Mouse (Mus musculus): ENCODE results near the gene Mansc1. TPM values are rescaled to one million over a fixed set of nuclear protein-coding genes. Genes with fewer than 3 reads are reported as not detected.

Gene Mansc1
- polyA plus RNA-seq, 1 experiment from 2014 or later = 1.5 TPM

- DNase-seq (ENCODE audit: low spot score) (peak; percentile 94), ATAC-seq (ENCODE audit: low FRiP score) (peak; percentile 99)
- H3K36me3 ChIP-seq (replicated peaks; ENCODE audit: control insufficient read depth, insufficient read depth) = peaks cover 13% of the 10 kb centered on the region; the same call in 1 of the 2 replicates
- 2% methylated on average over 65 of the region's 65 CpGs for WGBS
- H3K4me3 ChIP-seq (replicated peaks; ENCODE audit: low read length) = peak overlapping the region; percentile 85
- H3K4me2 ChIP-seq (replicated peaks) = peak overlapping the region; percentile 70
- H3K27me3 ChIP-seq (ENCODE audit: control insufficient read depth, insufficient read depth, low read length) = no peaks in the 10 kb centered on the region
- H3K4me1 ChIP-seq (replicated peaks; ENCODE audit: control insufficient read depth, insufficient read depth, low read length) = peaks cover 10% of the 10 kb centered on the region
- no peaks in the 10 kb centered on the region for H3K9me3 ChIP-seq (ENCODE audit: control insufficient read depth, low read length)
- H3K27ac ChIP-seq = peak overlapping the region; percentile 84
- peak overlapping the region; percentile 87 for H3K9ac ChIP-seq
Observed at GRCm38 (mm10) chr6:134640485-134641475, 8.5 kb upstream of the Mansc1 start.

GRCm38 (mm10) chr6:134639900-134640299 lies 7.6 kb upstream of the Mansc1 start:
- 94% methylated on average over 1 of the region's 1 CpGs for WGBS
- Histone ChIP-seq H3K9ac (no peak overlapping the region), H3K27me3 (ENCODE audit: control insufficient read depth, insufficient read depth, low read length) (no peaks in the 10 kb centered on the region), H3K4me1 (replicated peaks; ENCODE audit: control insufficient read depth, insufficient read depth, low read length) (peaks cover 10% of the 10 kb centered on the region), H3K36me3 (replicated peaks; ENCODE audit: control insufficient read depth, insufficient read depth) (peaks cover 6% of the 10 kb centered on the region; the same call in 1 of the 2 replicates), H3K9me3 (ENCODE audit: control insufficient read depth, low read length) (no peaks in the 10 kb centered on the region), H3K4me3 (replicated peaks; ENCODE audit: low read length) (no peak overlapping the region), H3K27ac (no peak overlapping the region), H3K4me2 (replicated peaks) (no peak overlapping the region)
- ATAC-seq (ENCODE audit: low FRiP score) (no peak), DNase-seq (ENCODE audit: low spot score) (no peak)

- Histone ChIP-seq H3K27me3 (ENCODE audit: control insufficient read depth, insufficient read depth, low read length) (no peaks in the 10 kb centered on the region), H3K9me3 (ENCODE audit: control insufficient read depth, low read length) (no peaks in the 10 kb centered on the region), H3K4me1 (replicated peaks; ENCODE audit: control insufficient read depth, insufficient read depth, low read length) (peaks cover 10% of the 10 kb centered on the region), H3K9ac (no peak within 1 kb of the TSS), H3K27ac (0 out of 2 replicates have a peak within 1 kb of the TSS, but pooled peaks have one; percentile 2), H3K36me3 (replicated peaks; ENCODE audit: control insufficient read depth, insufficient read depth) (no peaks in the 10 kb centered on the region), H3K4me3 (replicated peaks; ENCODE audit: low read length) (peak within 1 kb of the TSS; percentile 85; the same call in 1 of the 2 replicates), H3K4me2 (replicated peaks) (no peak within 1 kb of the TSS)
- ATAC-seq (ENCODE audit: low FRiP score) = no peak
- 96% methylated on average over 3 of the region's 3 CpGs for WGBS
- no peak for DNase-seq (ENCODE audit: low spot score)
Observed at GRCm38 (mm10) chr6:134639210-134639609, 6.9 kb upstream of the Mansc1 start, which contains the start of gene Borcs5. Borcs5 (plus strand) TSS chr6:134639510.

- Histone ChIP-seq H3K4me1 (replicated peaks; ENCODE audit: control insufficient read depth, insufficient read depth, low read length) (peaks cover 9% of the 10 kb centered on the region), H3K9ac (no peak overlapping the region), H3K4me2 (replicated peaks) (no peak overlapping the region), H3K27ac (no peak overlapping the region), H3K9me3 (ENCODE audit: control insufficient read depth, low read length) (no peaks in the 10 kb centered on the region), H3K27me3 (ENCODE audit: control insufficient read depth, insufficient read depth, low read length) (peaks cover 17% of the 10 kb centered on the region), H3K36me3 (replicated peaks; ENCODE audit: control insufficient read depth, insufficient read depth) (no peaks in the 10 kb centered on the region), H3K4me3 (replicated peaks; ENCODE audit: low read length) (no peak overlapping the region)
- WGBS = 65% methylated on average over 4 of the region's 4 CpGs
- no peak for ATAC-seq (ENCODE audit: low FRiP score)
- no peak for DNase-seq (ENCODE audit: low spot score)
Observed at GRCm38 (mm10) chr6:134636476-134636875, 4.2 kb upstream of the Mansc1 start.

GRCm38 (mm10) chr6:134633553-134633952 lies 1.3 kb upstream of the Mansc1 start:
- Histone ChIP-seq H3K4me2 (replicated peaks) (no peak overlapping the region), H3K9me3 (ENCODE audit: control insufficient read depth, low read length) (no peaks in the 10 kb centered on the region), H3K9ac (no peak overlapping the region), H3K27ac (no peak overlapping the region), H3K4me3 (replicated peaks; ENCODE audit: low read length) (no peak overlapping the region), H3K27me3 (ENCODE audit: control insufficient read depth, insufficient read depth, low read length) (peaks cover 21% of the 10 kb centered on the region), H3K36me3 (replicated peaks; ENCODE audit: control insufficient read depth, insufficient read depth) (no peaks in the 10 kb centered on the region), H3K4me1 (replicated peaks; ENCODE audit: control insufficient read depth, insufficient read depth, low read length) (peaks cover 8% of the 10 kb centered on the region)
- ATAC-seq (ENCODE audit: low FRiP score) (no peak), DNase-seq (ENCODE audit: low spot score) (no peak)
- WGBS = 92% methylated on average over 8 of the region's 8 CpGs

- 42% methylated on average over 5 of the region's 5 CpGs for WGBS
- Histone ChIP-seq H3K9me3 (ENCODE audit: control insufficient read depth, low read length) (no peaks in the 10 kb centered on the region), H3K4me3 (replicated peaks; ENCODE audit: low read length) (peak overlapping the region; percentile 44), H3K36me3 (replicated peaks; ENCODE audit: control insufficient read depth, insufficient read depth) (no peaks in the 10 kb centered on the region), H3K27ac (no peak overlapping the region), H3K4me2 (replicated peaks) (peak overlapping the region; percentile 92), H3K9ac (peak overlapping the region; percentile 56), H3K4me1 (replicated peaks; ENCODE audit: control insufficient read depth, insufficient read depth, low read length) (peaks cover 8% of the 10 kb centered on the region), H3K27me3 (ENCODE audit: control insufficient read depth, insufficient read depth, low read length) (peaks cover 21% of the 10 kb centered on the region)
- ATAC-seq (ENCODE audit: low FRiP score) (no peak; the same call in 1 of the 2 replicates), DNase-seq (ENCODE audit: low spot score) (no peak)
Observed at GRCm38 (mm10) chr6:134632756-134633155, 468 bp upstream of the Mansc1 start.

GRCm38 (mm10) chr6:134630447-134630846 lies 1.8 kb downstream of the Mansc1 start:
- Histone ChIP-seq H3K36me3 (replicated peaks; ENCODE audit: control insufficient read depth, insufficient read depth) (no peaks in the 10 kb centered on the region), H3K9ac (no peak overlapping the region), H3K4me2 (replicated peaks) (no peak overlapping the region), H3K4me3 (replicated peaks; ENCODE audit: low read length) (no peak overlapping the region), H3K4me1 (replicated peaks; ENCODE audit: control insufficient read depth, insufficient read depth, low read length) (peaks cover 8% of the 10 kb centered on the region), H3K27me3 (ENCODE audit: control insufficient read depth, insufficient read depth, low read length) (peaks cover 21% of the 10 kb centered on the region), H3K27ac (no peak overlapping the region), H3K9me3 (ENCODE audit: control insufficient read depth, low read length) (no peaks in the 10 kb centered on the region)
- 79% methylated on average over 9 of the region's 9 CpGs for WGBS
- ATAC-seq (ENCODE audit: low FRiP score) (no peak), DNase-seq (ENCODE audit: low spot score) (no peak)

- no peak overlapping the region for H3K9ac ChIP-seq
- H3K36me3 ChIP-seq (replicated peaks; ENCODE audit: control insufficient read depth, insufficient read depth) = no peaks in the 10 kb centered on the region
- H3K27ac ChIP-seq = no peak overlapping the region
- no peak overlapping the region for H3K4me3 ChIP-seq (replicated peaks; ENCODE audit: low read length)
- WGBS = 97% methylated on average over 1 of the region's 1 CpGs
- DNase-seq (ENCODE audit: low spot score) (no peak), ATAC-seq (ENCODE audit: low FRiP score) (no peak)
- peaks cover 5% of the 10 kb centered on the region; the same call in 1 of the 2 replicates for H3K27me3 ChIP-seq (ENCODE audit: control insufficient read depth, insufficient read depth, low read length)
- no peak overlapping the region for H3K4me2 ChIP-seq (replicated peaks)
- H3K4me1 ChIP-seq (replicated peaks; ENCODE audit: control insufficient read depth, insufficient read depth, low read length) = no peaks in the 10 kb centered on the region
- H3K9me3 ChIP-seq (ENCODE audit: control insufficient read depth, low read length) = no peaks in the 10 kb centered on the region
Observed at GRCm38 (mm10) chr6:134626564-134626963, 5.7 kb downstream of the Mansc1 start.

- DNase-seq (ENCODE audit: low spot score) = no peak
- H3K9me3 ChIP-seq (ENCODE audit: control insufficient read depth, low read length) = no peaks in the 10 kb centered on the region
- H3K4me2 ChIP-seq (replicated peaks) = no peak overlapping the region
Observed at GRCm38 (mm10) chr6:134625431-134625830, 6.9 kb downstream of the Mansc1 start.

More at GRCm38 (mm10) chr6:134625431-134625830, 6.9 kb downstream of the Mansc1 start:
- Histone ChIP-seq H3K4me1 (replicated peaks; ENCODE audit: control insufficient read depth, insufficient read depth, low read length) (no peaks in the 10 kb centered on the region), H3K27ac (no peak overlapping the region), H3K9ac (no peak overlapping the region), H3K27me3 (ENCODE audit: control insufficient read depth, insufficient read depth, low read length) (no peaks in the 10 kb centered on the region), H3K36me3 (replicated peaks; ENCODE audit: control insufficient read depth, insufficient read depth) (no peaks in the 10 kb centered on the region), H3K4me3 (replicated peaks; ENCODE audit: low read length) (no peak overlapping the region)
- no peak for ATAC-seq (ENCODE audit: low FRiP score)
- 65% methylated on average over 12 of the region's 12 CpGs for WGBS
